Mouse (Mus musculus) frontal cortex, adult (tissue): ENCODE data around the gene Sart3.

Source experiments
- ATAC-seq: cut with Nextera tagmentation; 2 replicates; pipeline ENCODE4 v1.9.2; 2017; ENCODE audit warnings: mild to moderate bottlenecking, moderate library complexity, mixed read lengths; ENCODE audit not compliant: low TSS enrichment

The Sart3 gene

GRCm38 (mm10) chr5:113765641-113766526, 6.4 kb downstream of the Sart3 start:
- ATAC-seq = no peak

GRCm38 (mm10) chr5:113764426-113764825, 7.9 kb downstream of the Sart3 start:
- ATAC-seq = no peak

- ATAC-seq = no peak
Observed at GRCm38 (mm10) chr5:113761585-113761984, 10.7 kb downstream of the Sart3 start.

GRCm38 (mm10) chr5:113755347-113756030, 16.8 kb downstream of the Sart3 start:
- no peak for ATAC-seq

- ATAC-seq = no peak
Observed at GRCm38 (mm10) chr5:113751521-113752157, 20.7 kb downstream of the Sart3 start.

- ATAC-seq = no peak
Observed at GRCm38 (mm10) chr5:113748556-113749331, 23.6 kb downstream of the Sart3 start.

GRCm38 (mm10) chr5:113747629-113748028, 24.7 kb downstream of the Sart3 start:
- ATAC-seq = no peak

- no peak for ATAC-seq
Observed at GRCm38 (mm10) chr5:113737607-113738237, 34.6 kb downstream of the Sart3 start.

- no peak for ATAC-seq
Observed at GRCm38 (mm10) chr5:113736522-113737164, 35.7 kb downstream of the Sart3 start.

- no peak for ATAC-seq
Observed at GRCm38 (mm10) chr5:113736113-113736502, 36.2 kb downstream of the Sart3 start.

- ATAC-seq = peak; percentile 93
Observed at GRCm38 (mm10) chr5:113735345-113736112, 36.8 kb downstream of the Sart3 start, which contains the start of gene Ficd. Gene Ficd (plus strand): TSS chr5:113735803.

GRCm38 (mm10) chr5:113735023-113735344, 37.3 kb downstream of the Sart3 start:
- no peak for ATAC-seq

- ATAC-seq = no peak
Observed at GRCm38 (mm10) chr5:113734376-113734775, 37.9 kb downstream of the Sart3 start.

- ATAC-seq = no peak
Observed at GRCm38 (mm10) chr5:113732182-113732581, 40.1 kb downstream of the Sart3 start.

GRCm38 (mm10) chr5:113731174-113731573, 41.1 kb downstream of the Sart3 start:
- no peak for ATAC-seq

- ATAC-seq = peak; percentile 61
Observed at GRCm38 (mm10) chr5:113730641-113731121, 41.6 kb downstream of the Sart3 start.

GRCm38 (mm10) chr5:113728691-113729090, 43.6 kb downstream of the Sart3 start:
- ATAC-seq = no peak

GRCm38 (mm10) chr5:113728011-113728410, 44.3 kb downstream of the Sart3 start:
- no peak for ATAC-seq

- ATAC-seq = no peak
Observed at GRCm38 (mm10) chr5:113727238-113727637, 45.1 kb downstream of the Sart3 start.

- no peak for ATAC-seq
Observed at GRCm38 (mm10) chr5:113726618-113727017, 45.7 kb downstream of the Sart3 start.
